Mouse (Mus musculus) liver, adult 2 months (tissue): ENCODE results near the gene Tmem269. TPM values are rescaled to one million over a fixed set of nuclear protein-coding genes. Genes with fewer than 3 reads are reported as not detected.
A peak's percentile ranks its signal among the peaks of the same experiment; 100 is the strongest.

Experiments used
- DNase-seq: peaks from one replicate; pipeline ENCODE4 v3.0.0-alpha.2; 2011; ENCODE audit warnings: low read depth, low spot score; ENCODE audit errors: extremely low read depth
- H3K27ac ChIP-seq: fragments of 200-500 bp; replicated peaks from 2 replicates; pipeline ENCODE4 v1.5.1; 2012; ENCODE audit warnings: low read depth, mild to moderate bottlenecking, control low read depth, inconsistent platforms, low read length; ENCODE audit not compliant: insufficient read depth
- H3K27me3 ChIP-seq: fragments of 200-500 bp; 2 replicates; pipeline ENCODE4 v1.6.1; 2012; ENCODE audit warnings: mild to moderate bottlenecking, moderate library complexity, low read length, inconsistent platforms; ENCODE audit not compliant: control insufficient read depth, insufficient read depth
- H3K36me3 ChIP-seq: fragments of 200-500 bp; 2 replicates; pipeline ENCODE4 v1.6.1; 2012; ENCODE audit warnings: low read length, inconsistent platforms; ENCODE audit not compliant: control insufficient read depth, insufficient read depth
- H3K4me1 ChIP-seq: fragments of 200-500 bp; 2 replicates; pipeline ENCODE4 v1.6.1; 2011; ENCODE audit warnings: low read length; ENCODE audit not compliant: control insufficient read depth, insufficient read depth
- H3K4me3 ChIP-seq: fragments of 200-500 bp; 2 replicates; pipeline ENCODE4 v1.5.1; 2011; ENCODE audit warnings: low read depth, mild to moderate bottlenecking, control low read depth, low read length, moderate library complexity; ENCODE audit not compliant: insufficient read depth
- H3K79me2 ChIP-seq: fragments of 200-500 bp; 2 replicates; pipeline ENCODE4 v1.6.1; 2012; ENCODE audit warnings: inconsistent platforms, mild to moderate bottlenecking, low read length, moderate library complexity; ENCODE audit not compliant: control insufficient read depth, insufficient read depth
- H3K9ac ChIP-seq: fragments of 200-500 bp; 2 replicates; pipeline ENCODE4 v1.6.1; 2012; ENCODE audit warnings: low read depth, mild to moderate bottlenecking, control low read depth, inconsistent platforms, low read length
- CTCF ChIP-seq: fragments of 200-500 bp; IDR thresholded peaks from 2 replicates; pipeline ENCODE4 v1.5.1; 2011; ENCODE audit warnings: low read depth, low read length, control low read depth
- POLR2A ChIP-seq: fragments of 200-500 bp; IDR thresholded peaks from 2 replicates; pipeline ENCODE4 v1.6.1; 2011; ENCODE audit warnings: low read length, control low read depth; ENCODE audit not compliant: insufficient read depth; ENCODE audit errors: extremely low read depth
- WGBS: fragments of 180-500 bp; shearing (Covaris S2); methylation state at CpG from one replicate; pipeline ENCODE4 v1.1.7; 2018; 5-methylcytosine and 5-hydroxymethylcytosine counted together
- polyA plus RNA-seq: library from polyadenylated mRNA; depleted of rRNA; stranded (reverse); fragments of >200 nt; gene quantifications from 2 replicates; pipeline ENCODE4 v1.2.3, GENCODE M21; 2012
- total RNA-seq: library from RNA; depleted of rRNA; stranded (reverse); fragments of >200 nt; gene quantifications from 2 replicates; pipeline ENCODE4 v1.2.3, GENCODE M21; 2014

The Tmem269 gene
- total and polyA plus RNA-seq, 2 experiments: 0.06 to 0.09 TPM

DNA sequence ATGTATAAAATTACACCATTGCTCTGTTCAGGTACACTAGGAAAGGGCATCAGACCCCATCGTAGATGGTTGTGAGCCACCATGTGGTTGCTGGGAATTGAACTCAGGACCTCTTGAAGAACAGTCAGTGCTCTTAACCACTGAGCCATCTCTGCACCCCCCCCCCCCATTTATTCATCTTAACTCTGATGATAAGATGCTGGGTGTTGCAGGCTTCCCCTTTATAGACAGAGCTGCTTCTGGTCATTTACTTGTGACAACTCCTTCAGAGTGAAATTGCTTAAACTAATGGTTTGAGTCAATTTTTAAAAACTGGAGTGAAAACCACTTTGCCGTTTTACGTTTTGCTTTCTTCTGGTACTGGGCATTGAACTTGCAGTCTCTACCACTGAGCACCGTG lies 25.3 kb downstream of the Tmem269 start:
- Histone ChIP-seq H3K27me3 (no peaks in the 10 kb centered on the region), H3K9ac (no peak overlapping the region), H3K79me2 (no peaks in the 10 kb centered on the region), H3K36me3 (no peaks in the 10 kb centered on the region), H3K27ac (no peak overlapping the region), H3K4me1 (peaks cover 5% of the 10 kb centered on the region), H3K4me3 (no peak overlapping the region)
- TF ChIP-seq CTCF (no peak), POLR2A (no peak)
- WGBS: 93% methylated on average over 4 of the region's 4 CpGs
- no peak for DNase-seq

DNA sequence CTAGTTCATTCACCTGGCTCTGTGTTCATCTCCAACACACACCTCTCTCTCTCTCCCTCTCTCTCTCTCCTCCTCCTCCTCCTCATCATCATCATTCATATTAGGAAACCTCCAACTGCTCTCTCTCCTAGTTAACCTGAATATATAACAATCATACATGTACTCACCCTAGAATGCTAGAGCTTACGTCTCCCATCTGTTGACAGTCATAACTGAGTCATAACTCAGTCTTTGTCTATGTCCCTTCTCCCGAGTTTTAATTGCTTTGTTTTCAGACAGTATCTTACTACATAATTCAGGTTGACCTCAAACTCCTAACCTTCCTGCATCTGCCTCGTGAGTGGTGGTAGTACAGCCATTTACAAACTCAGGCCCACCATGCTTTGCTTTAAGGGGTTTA lies 26.7 kb downstream of the Tmem269 start:
- Histone ChIP-seq H3K9ac (no peak overlapping the region), H3K36me3 (no peaks in the 10 kb centered on the region), H3K27me3 (0 out of 2 replicates have a peak, but pooled peaks cover 4% of the 10 kb centered on the region), H3K27ac (no peak overlapping the region), H3K79me2 (no peaks in the 10 kb centered on the region), H3K4me1 (peaks cover 5% of the 10 kb centered on the region), H3K4me3 (no peak overlapping the region)
- TF ChIP-seq POLR2A (no peak), CTCF (no peak)
- DNase-seq: no peak
- WGBS: 74% methylated on average over 3 of the region's 3 CpGs

DNA sequence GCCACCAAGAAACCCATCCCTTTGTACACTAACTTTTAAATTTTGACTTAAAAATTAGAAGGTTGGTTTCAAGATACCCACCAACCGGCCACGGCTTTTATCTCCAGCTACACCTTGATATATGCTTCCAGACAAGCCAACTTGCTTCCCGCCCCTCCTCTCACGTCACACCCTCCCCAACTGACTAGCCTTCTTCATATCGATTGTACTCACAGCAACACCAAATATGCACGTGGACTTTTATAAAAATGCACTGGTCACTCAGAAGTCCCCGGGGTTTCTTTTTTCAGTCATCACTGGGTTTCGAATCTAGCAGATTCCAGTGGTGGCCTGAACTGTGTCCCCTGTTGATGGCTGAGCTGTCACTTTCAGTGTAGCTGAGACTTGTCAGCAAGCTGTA lies 27.4 kb downstream of the Tmem269 start:
- H3K36me3 ChIP-seq: no peaks in the 10 kb centered on the region
- no peak overlapping the region for H3K9ac ChIP-seq
- no peaks in the 10 kb centered on the region for H3K79me2 ChIP-seq
- H3K27ac ChIP-seq: no peak overlapping the region
- H3K4me3 ChIP-seq: no peak overlapping the region
- no peak for DNase-seq
- peaks cover 1% of the 10 kb centered on the region for H3K4me1 ChIP-seq
- 0 out of 2 replicates have a peak, but pooled peaks cover 4% of the 10 kb centered on the region for H3K27me3 ChIP-seq
- TF ChIP-seq POLR2A (no peak), CTCF (no peak)
- 87% methylated on average over 8 of the region's 8 CpGs for WGBS

DNA sequence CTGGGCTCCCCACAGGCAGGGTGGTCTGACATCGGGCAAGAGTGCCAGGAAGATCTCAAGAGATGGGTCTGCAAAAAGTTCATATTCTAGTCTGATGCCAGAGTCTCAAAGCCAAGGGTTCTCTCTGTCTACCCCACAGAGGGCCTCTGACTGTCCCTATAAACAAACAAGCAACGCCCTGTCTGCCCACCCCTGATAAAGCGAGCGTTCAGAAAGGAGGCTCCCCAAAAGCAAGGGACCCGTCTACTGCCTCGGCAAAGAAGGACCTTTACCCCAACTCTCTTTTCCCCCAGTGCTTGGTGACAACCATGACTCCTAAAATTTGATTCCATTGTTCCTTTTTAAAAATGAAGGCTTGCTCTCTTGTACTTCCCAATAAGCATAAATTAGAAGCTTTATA lies 28.2 kb downstream of the Tmem269 start, which contains the start of gene Ermap:
Gene Ermap (minus strand): TSS at position 148 of the 400 bp plus-strand sequence.
- Histone ChIP-seq H3K36me3 (no peaks in the 10 kb centered on the region), H3K4me1 (no peaks in the 10 kb centered on the region), H3K79me2 (no peaks in the 10 kb centered on the region), H3K27ac (no peak within 1 kb of the TSS), H3K27me3 (0 out of 2 replicates have a peak, but pooled peaks cover 4% of the 10 kb centered on the region), H3K4me3 (no peak within 1 kb of the TSS), H3K9ac (no peak within 1 kb of the TSS)
- no peak for DNase-seq
- TF ChIP-seq POLR2A (no peak), CTCF (no peak)
- WGBS: 78% methylated on average over 6 of the region's 6 CpGs

DNA sequence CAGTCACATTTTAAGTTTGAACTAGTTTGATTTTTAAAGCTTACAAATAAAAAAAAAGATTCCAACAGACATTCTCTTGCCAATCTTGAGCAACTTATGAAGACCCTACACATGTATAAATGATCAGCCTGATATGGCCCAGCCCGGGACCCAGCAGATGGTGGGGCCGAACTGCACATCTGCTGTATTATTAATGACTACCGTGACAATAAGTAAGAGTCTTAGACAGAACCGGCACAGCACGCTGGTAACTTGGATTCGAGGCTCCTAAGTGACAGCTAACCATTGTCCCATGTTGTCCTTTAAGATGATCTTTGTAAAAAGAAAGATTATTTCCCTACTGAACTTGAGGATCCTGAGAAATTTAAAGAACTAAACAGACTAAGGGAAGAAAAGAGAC lies 28.6 kb downstream of the Tmem269 start:
- no peak overlapping the region for H3K4me3 ChIP-seq
- H3K27me3 ChIP-seq: 0 out of 2 replicates have a peak, but pooled peaks cover 4% of the 10 kb centered on the region
- 89% methylated on average over 6 of the region's 6 CpGs for WGBS
- TF ChIP-seq CTCF (no peak), POLR2A (no peak)
- H3K79me2 ChIP-seq: no peaks in the 10 kb centered on the region
- no peak overlapping the region for H3K9ac ChIP-seq
- no peak overlapping the region for H3K27ac ChIP-seq
- H3K36me3 ChIP-seq: no peaks in the 10 kb centered on the region
- H3K4me1 ChIP-seq: no peaks in the 10 kb centered on the region
- DNase-seq: no peak

DNA sequence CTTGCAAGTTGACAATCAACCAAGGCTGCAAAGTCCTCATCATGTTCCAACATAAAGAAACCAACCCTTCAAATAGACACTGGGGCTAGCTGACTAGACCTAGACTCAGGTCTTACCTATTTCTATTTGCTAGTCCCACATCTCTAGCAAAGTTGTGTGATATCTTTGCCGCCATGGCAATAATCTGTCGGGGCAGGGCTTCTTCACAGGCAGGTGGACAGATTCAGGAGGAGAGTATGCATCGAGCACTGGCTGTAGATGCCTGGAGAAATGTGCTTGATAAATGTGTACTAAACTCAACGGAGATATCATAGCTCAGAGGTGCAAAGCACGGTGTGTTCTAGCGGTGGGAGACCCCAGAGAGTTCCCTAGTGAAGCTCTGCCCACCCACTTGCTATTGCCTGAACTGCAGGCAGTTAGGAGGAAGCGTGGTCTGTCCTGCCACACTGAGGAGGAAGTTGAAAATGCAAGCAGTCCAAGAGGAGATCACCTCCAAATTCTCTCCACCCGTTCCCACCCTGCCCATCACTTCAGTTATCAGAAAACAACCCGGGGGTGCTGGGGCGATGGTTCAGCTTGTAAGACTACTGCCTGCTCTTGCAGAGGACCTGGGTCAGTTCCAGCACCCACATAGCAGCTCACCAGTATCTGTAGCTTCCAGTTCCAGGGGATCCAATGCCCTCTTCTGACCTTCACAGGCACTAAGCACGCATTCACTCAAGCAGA lies 29.8 kb downstream of the Tmem269 start:
- Histone ChIP-seq H3K27me3 (0 out of 2 replicates have a peak, but pooled peaks cover 4% of the 10 kb centered on the region), H3K79me2 (no peaks in the 10 kb centered on the region), H3K9ac (no peak overlapping the region), H3K4me1 (no peaks in the 10 kb centered on the region), H3K4me3 (no peak overlapping the region), H3K27ac (no peak overlapping the region), H3K36me3 (no peaks in the 10 kb centered on the region)
- DNase-seq: no peak
- 45% methylated on average over 11 of the region's 11 CpGs for WGBS
- TF ChIP-seq CTCF (peak; percentile 29; the same call in 1 of the 2 replicates), POLR2A (no peak)
